Mouse (Mus musculus) gastrocnemius, postnatal 4 days (tissue): ENCODE measurements around the gene Ets1. TPM values are rescaled to one million over a fixed set of nuclear protein-coding genes. Genes with fewer than 3 reads are reported as not detected.

Experiments
- DNase-seq, 2 experiments: peaks; one replicate each; pipeline ENCODE4 v3.0.0; 2021 to 2022; ENCODE audit warnings: low spot score in 2 of 2, mixed read lengths in 2 of 2
- total RNA-seq, 2 experiments: library from RNA; stranded (reverse); gene quantifications; 2 replicates each; pipeline ENCODE4 v1.2.3; 2021

Gene Ets1
- total RNA-seq, 2 experiments from 2014 or later, result 55.1 to 59.1 TPM

GRCm38 (mm10) chr9:32661561-32661960, 25.5 kb downstream of the Ets1 start:
- DNase-seq, result no peak

- peak in 1 of 2 experiments; percentile 40 for DNase-seq
These were observed 30.8 kb downstream of the Ets1 start for GRCm38 (mm10) chr9:32666611-32667517.

GRCm38 (mm10) chr9:32667518-32667908, 31.5 kb downstream of the Ets1 start:
- no peak for DNase-seq

- DNase-seq, result no peak
These were observed 32.2 kb downstream of the Ets1 start for GRCm38 (mm10) chr9:32668075-32668673.

GRCm38 (mm10) chr9:32669397-32669796, 33.4 kb downstream of the Ets1 start:
- no peak for DNase-seq

- peak; percentile 46 to 66 for DNase-seq
These were observed 36.2 kb downstream of the Ets1 start for GRCm38 (mm10) chr9:32671970-32672859.

GRCm38 (mm10) chr9:32673923-32674322, 37.9 kb downstream of the Ets1 start:
- no peak for DNase-seq

GRCm38 (mm10) chr9:32675671-32676409, 39.8 kb downstream of the Ets1 start:
- DNase-seq, result peak in 1 of 2 experiments; percentile 17

GRCm38 (mm10) chr9:32676480-32676879, 40.5 kb downstream of the Ets1 start:
- no peak for DNase-seq

GRCm38 (mm10) chr9:32677646-32678045, 41.6 kb downstream of the Ets1 start:
- DNase-seq, result no peak

GRCm38 (mm10) chr9:32678120-32678757, 42.2 kb downstream of the Ets1 start:
- DNase-seq, result no peak

GRCm38 (mm10) chr9:32679531-32679930, 43.5 kb downstream of the Ets1 start:
- DNase-seq, result no peak

- DNase-seq, result no peak
These were observed 44.2 kb downstream of the Ets1 start for GRCm38 (mm10) chr9:32680201-32680600.

GRCm38 (mm10) chr9:32685793-32686558, 50.0 kb downstream of the Ets1 start:
- no peak for DNase-seq

- no peak for DNase-seq
These were observed 52.3 kb downstream of the Ets1 start for GRCm38 (mm10) chr9:32688351-32688750.

- DNase-seq, result no peak
These were observed 55.3 kb downstream of the Ets1 start for GRCm38 (mm10) chr9:32691151-32691925.

GRCm38 (mm10) chr9:32692944-32693343, 56.9 kb downstream of the Ets1 start:
- no peak for DNase-seq

GRCm38 (mm10) chr9:32693411-32693810, 57.4 kb downstream of the Ets1 start:
- no peak for DNase-seq
